Mouse (Mus musculus): ENCODE measurements around the gene Them5.

DNA sequence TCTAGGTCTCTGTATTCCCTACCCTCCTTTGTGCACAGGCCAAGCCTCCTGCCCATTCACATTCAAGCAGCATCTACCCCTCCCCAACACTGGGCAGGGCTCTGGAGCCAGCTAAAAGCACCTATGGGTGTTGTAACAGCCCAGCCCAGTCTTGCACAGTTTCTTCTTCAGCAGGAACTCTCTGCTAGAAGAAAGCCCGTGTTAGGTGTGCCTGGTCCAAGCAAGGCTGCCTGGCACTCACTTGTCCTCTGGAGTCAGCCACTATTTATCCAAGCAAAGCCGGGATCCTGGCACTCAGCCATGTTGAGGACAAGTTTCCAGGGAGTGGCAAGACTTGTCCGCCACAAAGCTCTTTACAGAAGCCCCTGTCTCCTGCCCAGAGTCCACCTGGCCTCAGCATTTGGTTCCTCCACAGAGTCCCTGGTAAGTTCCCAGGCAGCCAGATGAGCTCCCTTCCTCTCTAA lies at the start of gene Them5:
- TF ChIP-seq CTCF (IDR thresholded peaks at IDR 0.05; ENCODE audit: insufficient read depth, low read length) (no peak), POLR2A (IDR thresholded peaks at IDR 0.05; ENCODE audit: borderline replicate concordance, extremely low read depth, low read depth, low read length) (no peak)

Data from lung, adult 2 months (tissue).